ENCODE assay signal across 11 mouse cellular contexts in the genomic region with DNA sequence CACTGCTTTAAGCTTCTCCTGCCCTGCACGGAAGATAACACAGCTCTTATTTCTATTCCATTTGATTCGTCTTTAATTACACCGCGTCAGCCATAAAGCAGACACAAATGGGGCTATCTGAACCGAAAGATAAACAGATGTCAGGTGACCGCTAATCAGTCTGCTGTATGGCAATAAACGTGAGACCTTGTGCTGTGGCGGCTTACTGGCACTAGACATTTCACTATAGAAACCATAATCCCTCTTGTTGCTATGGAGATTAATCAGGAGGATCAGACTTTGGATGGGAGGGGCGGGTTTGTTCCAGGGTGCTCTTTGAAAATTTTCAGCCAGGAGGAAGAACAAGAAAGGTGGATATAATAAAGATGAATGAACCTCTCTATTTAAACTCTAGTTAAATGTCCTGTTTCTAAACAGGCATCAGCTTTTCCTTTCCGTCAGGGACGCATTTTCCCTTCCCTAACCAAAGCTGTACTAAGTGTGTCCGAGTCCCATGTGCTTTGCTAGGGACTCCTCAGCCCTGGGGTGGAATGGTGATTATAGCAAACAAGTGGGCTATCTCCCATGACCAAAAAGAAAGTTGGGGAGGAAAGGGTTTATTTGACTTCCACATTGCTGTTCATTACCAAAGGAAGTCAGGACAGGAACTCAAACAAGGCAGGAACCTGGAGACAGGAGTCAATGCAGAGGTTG. TPM values are rescaled to one million over a fixed set of nuclear protein-coding genes. Genes with fewer than 3 reads are reported as not detected.
DNase-seq lines count a peak whose midpoint lies in the region; ATAC-seq and TF ChIP-seq lines count a peak whose summit lies in the region.
"Had no signal": no experiment of that assay in that cellular context is flagged by ENCODE, and none has a peak within 500 bp of the region (broad histone marks: within the 10 kb centered on the region; RNA-seq: fewer than 3 reads in every experiment).

No protein-coding gene starts in this region.

- peaks cover 9% of the 10 kb centered on the region; the same call in 1 of the 2 replicates for H3K36me3 ChIP-seq in intestine, postnatal 0 days (ENCODE audit: control insufficient read depth, insufficient read depth)
- H3K36me3 ChIP-seq in neural tube, embryonic 13.5 days: 0 out of 2 replicates have a peak, but pooled peaks cover 3% of the 10 kb centered on the region

- TF ChIP-seq CTCF in intestine, postnatal 0 days (IDR thresholded peaks at IDR 0.05; ENCODE audit: low read depth): no peak

- peak; percentile 36 for DNase-seq in brain, embryonic 18.5 days (ENCODE audit: low read depth, low spot score)
- no peak for DNase-seq in right cerebral cortex, postnatal 10 days (ENCODE audit: low spot score in 2 of 2)
- no peak for DNase-seq in kidney, adult 9 months
- DNase-seq in cerebellum, postnatal 25 days: no peak
- no peak for DNase-seq in adrenal gland, postnatal 14 days

- no peak overlapping the region for H3K4me3 ChIP-seq in intestine, postnatal 0 days (ENCODE audit: low read depth, low read length)
- H3K4me3 ChIP-seq in neural tube, embryonic 13.5 days: no peak overlapping the region
- H3K4me3 ChIP-seq: heart, embryonic 15.5 days had no signal

- no peaks in the 10 kb centered on the region for H3K9me3 ChIP-seq in intestine, postnatal 0 days (ENCODE audit: control insufficient read depth)
- H3K9me3 ChIP-seq in neural tube, embryonic 13.5 days: no peaks in the 10 kb centered on the region
- H3K9me3 ChIP-seq: heart, embryonic 15.5 days had no signal

- 31% methylated on average over 12 of the region's 12 CpGs for WGBS in intestine, postnatal 0 days
- WGBS in neural tube, embryonic 13.5 days: 31% methylated on average over 12 of the region's 12 CpGs

- H3K4me2 ChIP-seq in intestine, postnatal 0 days (replicated peaks; ENCODE audit: low read depth): peak overlapping the region; percentile 37
- H3K4me2 ChIP-seq in neural tube, embryonic 13.5 days: peak overlapping the region; percentile 24; the same call in 1 of the 2 replicates
- H3K4me2 ChIP-seq: heart, embryonic 15.5 days had no signal

- H3K27ac ChIP-seq in intestine, postnatal 0 days (ENCODE audit: low read depth, low read length): peak overlapping the region; percentile 85
- H3K27ac ChIP-seq in neural tube, embryonic 13.5 days (replicated peaks): no peak overlapping the region
- H3K27ac ChIP-seq: heart, embryonic 15.5 days had no signal

- peaks cover 3% of the 10 kb centered on the region; the same call in 1 of the 2 replicates for H3K4me1 ChIP-seq in intestine, postnatal 0 days (replicated peaks; ENCODE audit: control insufficient read depth, insufficient read depth, low read length)
- peaks cover 11% of the 10 kb centered on the region for H3K4me1 ChIP-seq in neural tube, embryonic 13.5 days (replicated peaks)

- no peaks in the 10 kb centered on the region for H3K27me3 ChIP-seq in intestine, postnatal 0 days (replicated peaks; ENCODE audit: control insufficient read depth, insufficient read depth, low read length)
- no peaks in the 10 kb centered on the region for H3K27me3 ChIP-seq in neural tube, embryonic 13.5 days
- H3K27me3 ChIP-seq: heart, embryonic 15.5 days had no signal

- ATAC-seq in erythroid progenitor cell, adult 5-6 weeks (replicated peaks; ENCODE audit: low FRiP score, poor library complexity, severe bottlenecking): peak; percentile 46; the same call in 1 of the 2 replicates
- peak; percentile 88 for ATAC-seq in intestine, postnatal 0 days
- no peak; the same call in 1 of the 2 replicates for ATAC-seq in neural tube, embryonic 13.5 days (ENCODE audit: low read depth)
- ATAC-seq: lung, postnatal 0 days had no signal

- H3K9ac ChIP-seq in intestine, postnatal 0 days (ENCODE audit: low read depth, low read length): no peak overlapping the region
- H3K9ac ChIP-seq in neural tube, embryonic 13.5 days: no peak overlapping the region
- H3K9ac ChIP-seq: heart, embryonic 15.5 days had no signal

RNA-seq across cellular contexts. Expression of a gene that starts 29.2 kb away (rescaled TPM):
- 1.8 and 6.3 TPM in 2 replicates for total RNA-seq in erythroid progenitor cell, adult 5-6 weeks (2015; ENCODE audit: low replicate concordance)
- total RNA-seq in erythroid progenitor cell, adult 5-6 weeks (2017; ENCODE audit: low replicate concordance): 0.51 and 1.2 TPM in 2 replicates
- polyA plus RNA-seq in intestine, postnatal 0 days (2015; fragmentation: Nextera tagmentation; extraction: Ambion mirVana): 459 and 473 TPM in 2 replicates
- polyA plus RNA-seq in neural tube, embryonic 13.5 days (2015; fragmentation: Nextera tagmentation; extraction: Ambion mirVana): 0.22 TPM in 1 of 2 replicates, not detected in the other
- total RNA-seq in adrenal gland, postnatal 14 days (2021): 0.22 TPM in 1 of 2 replicates, not detected in the other
- total RNA-seq: layer of hippocampus, postnatal 25 days had no signal
